Comparison of ENCODE assay signal across 14 mouse cellular contexts in genomic region chr8:121770845-121771752, GRCm38 (mm10). TPM values are rescaled to one million over a fixed set of nuclear protein-coding genes. Genes with fewer than 3 reads are reported as not detected.
A peak's percentile ranks its signal among the peaks of the same experiment; 100 is the strongest.
DNase-seq lines count a peak whose midpoint lies in the region; ATAC-seq lines count a peak whose summit lies in the region.
"Had no signal": no experiment of that assay in that cellular context is flagged by ENCODE, and none has a peak within 500 bp of the region (broad histone marks: within the 10 kb centered on the region; RNA-seq: fewer than 3 reads in every experiment).

No protein-coding gene starts in this region.

- peak; percentile 87 for ATAC-seq in forebrain, embryonic 12.5 days (ENCODE audit: low FRiP score)
- peak; percentile 59 for ATAC-seq in megakaryocyte progenitor cell, adult 5-6 weeks (replicated peaks; ENCODE audit: poor library complexity)

- peaks cover 27% of the 10 kb centered on the region for H3K4me1 ChIP-seq in forebrain, embryonic 12.5 days

- no peak overlapping the region for H3K4me3 ChIP-seq in forebrain, embryonic 12.5 days (replicated peaks)
- H3K4me3 ChIP-seq: myocyte had no signal

- H3K36me3 ChIP-seq in forebrain, embryonic 12.5 days (replicated peaks) = no peaks in the 10 kb centered on the region

- no peak overlapping the region for H3K9ac ChIP-seq in forebrain, embryonic 12.5 days

- peak; percentile 50 to 62 for DNase-seq in frontal cortex, adult 2 months (ENCODE audit: extremely low spot score in 1 of 2, low spot score in 1 of 2)
- no peak for DNase-seq in frontal cortex, postnatal 14 days (ENCODE audit: low spot score in 2 of 2)
- peak; percentile 42 to 44 for DNase-seq in right cerebral cortex, adult 2 months (ENCODE audit: low spot score in 2 of 2)
- no peak for DNase-seq in cerebellum, postnatal 14 days
- no peak for DNase-seq in kidney, adult 11 months
- no peak for DNase-seq in lung, postnatal 14 days
- DNase-seq: cerebellum, adult 8-10 months; gastrocnemius, postnatal 36 days; kidney, adult 9 months; thymus, postnatal 25 days had no signal

- H3K9me3 ChIP-seq in forebrain, embryonic 12.5 days = no peaks in the 10 kb centered on the region

- peak overlapping the region; percentile 50; the same call in 1 of the 2 replicates for H3K27ac ChIP-seq in forebrain, embryonic 12.5 days

- H3K27me3 ChIP-seq in forebrain, embryonic 12.5 days = no peaks in the 10 kb centered on the region

- WGBS in forebrain, embryonic 12.5 days = 26% methylated on average over 19 of the region's 19 CpGs

- peak overlapping the region; percentile 30 for H3K4me2 ChIP-seq in forebrain, embryonic 12.5 days
- H3K4me2 ChIP-seq: liver, embryonic 11.5 days had no signal

RNA-seq across cellular contexts. Expression of gene Jph3, which starts 41.7 kb away (rescaled TPM):
- 138 and 159 TPM in 2 replicates for polyA plus RNA-seq in frontal cortex, adult 2 months (2012; rRNA removed)
- 27.4 and 30.1 TPM in 2 replicates for polyA plus RNA-seq in forebrain, embryonic 12.5 days (2016; fragmentation: Nextera tagmentation; extraction: Ambion mirVana)
- total RNA-seq in megakaryocyte progenitor cell, adult 5-6 weeks (2015) = not detected in 2 replicates
- 0.04 TPM in 1 of 2 replicates, not detected in the other for total RNA-seq in megakaryocyte progenitor cell, adult 5-6 weeks (2017)
- total RNA-seq: gastrocnemius, postnatal 36 days had no signal
- polyA plus RNA-seq: myocyte had no signal

RNA-seq across cellular contexts. Expression of gene Klhdc4, which starts 58.3 kb away (rescaled TPM):
- polyA plus RNA-seq in frontal cortex, adult 2 months (2012; rRNA removed) = 44.5 and 50.3 TPM in 2 replicates
- polyA plus RNA-seq in forebrain, embryonic 12.5 days (2016; fragmentation: Nextera tagmentation; extraction: Ambion mirVana) = 53.1 and 53.9 TPM in 2 replicates
- 16.5 and 18.6 TPM in 2 replicates for total RNA-seq in megakaryocyte progenitor cell, adult 5-6 weeks (2015)
- total RNA-seq in megakaryocyte progenitor cell, adult 5-6 weeks (2017) = 46.1 and 46.9 TPM in 2 replicates

Comparison
In these comparisons a context has a peak if more than half of its experiments do, and no peak if none do; other contexts are left out.
1. DNase-seq: peak in frontal cortex, adult 2 months (2 of 2) and right cerebral cortex, adult 2 months (2 of 2); none in frontal cortex, postnatal 14 days (0 of 2), cerebellum, postnatal 14 days (0 of 2), kidney, adult 11 months (single experiment) and lung, postnatal 14 days (single experiment).